Mouse (Mus musculus) neural tube, embryonic 13.5 days (tissue): ENCODE measurements around the gene Ppm1b. TPM values are rescaled to one million over a fixed set of nuclear protein-coding genes. Genes with fewer than 3 reads are reported as not detected.

Experiments
- ATAC-seq: fragments of 200-750 bp; cut with Nextera tagmentation; 2 replicates; pipeline ENCODE4 v1.8.0; 2017; ENCODE audit warnings: low read depth, mild to moderate bottlenecking, moderate TSS enrichment, moderate library complexity
- H3K27ac ChIP-seq: fragments of 300-500 bp; sonication (generic); replicated peaks from 2 replicates; pipeline ENCODE4 v1.5.1; 2015; ENCODE audit warnings: moderate library complexity, mild to moderate bottlenecking, inconsistent platforms
- H3K27me3 ChIP-seq: fragments of 300-500 bp; sonication (generic); 2 replicates; pipeline ENCODE4 v1.6.1; 2015; ENCODE audit warnings: mild to moderate bottlenecking, inconsistent platforms
- H3K36me3 ChIP-seq: fragments of 300-500 bp; sonication (generic); 2 replicates; pipeline ENCODE4 v1.6.1; 2015; ENCODE audit warnings: mild to moderate bottlenecking, inconsistent platforms
- H3K4me1 ChIP-seq: fragments of 300-500 bp; sonication (generic); replicated peaks from 2 replicates; pipeline ENCODE4 v1.6.1; 2015; ENCODE audit warnings: inconsistent platforms
- H3K4me2 ChIP-seq: fragments of 300-500 bp; sonication (generic); 2 replicates; pipeline ENCODE4 v1.6.1; 2015; ENCODE audit warnings: inconsistent platforms, mild to moderate bottlenecking, moderate library complexity
- H3K4me3 ChIP-seq: fragments of 300-500 bp; sonication (generic); 2 replicates; pipeline ENCODE4 v1.5.1; 2015; ENCODE audit warnings: mild to moderate bottlenecking, inconsistent platforms
- H3K9ac ChIP-seq: fragments of 300-500 bp; sonication (generic); 2 replicates; pipeline ENCODE4 v1.6.1; 2015; ENCODE audit warnings: moderate library complexity, mild to moderate bottlenecking, inconsistent platforms
- H3K9me3 ChIP-seq: fragments of 300-500 bp; sonication (generic); 2 replicates; pipeline ENCODE4 v1.6.1; 2016; ENCODE audit warnings: inconsistent platforms
- WGBS: fragments of 180-500 bp; shearing (Covaris S2); methylation state at CpG from one replicate; pipeline ENCODE4 v1.1.7; 2015; 5-methylcytosine and 5-hydroxymethylcytosine counted together
- polyA plus RNA-seq: library from polyadenylated mRNA; unstranded; fragments of >200 nt; fragmentation: Nextera tagmentation; extraction: Ambion mirVana; gene quantifications from 2 replicates; pipeline ENCODE4 v1.2.1, GENCODE M21; 2015

Gene Ppm1b
- polyA plus RNA-seq, 1 experiment from 2014 or later: 98.5 TPM

DNA sequence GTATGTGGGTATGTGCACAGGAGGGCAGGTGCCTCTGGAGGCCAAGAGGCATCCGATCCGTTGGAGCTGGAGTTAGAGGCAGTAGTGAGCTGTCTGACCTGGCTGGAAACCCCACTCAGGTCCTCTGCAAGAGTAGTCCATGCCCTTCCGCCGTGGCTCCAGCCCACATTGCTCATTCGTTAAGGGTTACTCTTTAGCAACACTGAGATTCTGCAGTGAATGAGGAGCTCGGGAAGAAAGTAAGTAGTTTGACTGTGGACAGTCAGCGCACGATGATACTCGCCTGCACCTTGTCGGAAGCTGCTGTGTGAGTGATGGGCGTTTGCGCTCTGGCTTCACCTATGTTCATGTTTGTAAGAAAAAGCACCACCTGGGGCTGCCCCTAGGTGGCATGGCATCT lies 88.6 kb downstream of the Ppm1b start:
- Histone ChIP-seq H3K4me3 (no peak overlapping the region), H3K9me3 (no peaks in the 10 kb centered on the region), H3K4me2 (no peak overlapping the region), H3K27me3 (no peaks in the 10 kb centered on the region), H3K36me3 (no peaks in the 10 kb centered on the region), H3K27ac (no peak overlapping the region), H3K4me1 (no peaks in the 10 kb centered on the region), H3K9ac (no peak overlapping the region)
- WGBS: 90% methylated on average over 12 of the region's 12 CpGs
- ATAC-seq: no peak

DNA sequence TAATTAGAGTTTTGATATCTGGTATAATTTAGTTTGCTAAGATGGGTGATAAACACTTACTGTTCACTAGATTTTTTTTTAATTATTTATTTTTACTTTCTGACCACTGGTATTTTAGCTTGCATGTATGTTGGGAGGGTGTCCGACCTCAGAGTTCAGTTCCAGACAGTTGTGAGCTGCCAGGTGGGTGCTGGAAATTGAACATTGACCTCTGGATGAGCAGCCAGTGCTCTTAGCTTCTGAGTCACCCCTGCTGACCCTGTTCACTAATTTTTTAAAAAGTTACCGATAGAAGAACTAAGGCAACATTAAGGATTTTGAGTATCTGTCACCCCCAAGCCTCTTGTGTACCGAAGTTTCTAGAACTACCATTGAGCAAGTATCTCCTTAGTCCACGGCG lies 91.8 kb downstream of the Ppm1b start:
- Histone ChIP-seq H3K4me3 (no peak overlapping the region), H3K36me3 (no peaks in the 10 kb centered on the region), H3K27me3 (no peaks in the 10 kb centered on the region), H3K9me3 (no peaks in the 10 kb centered on the region), H3K4me1 (no peaks in the 10 kb centered on the region), H3K4me2 (no peak overlapping the region), H3K27ac (no peak overlapping the region), H3K9ac (no peak overlapping the region)
- WGBS: 94% methylated on average over 5 of the region's 5 CpGs
- ATAC-seq: no peak

DNA sequence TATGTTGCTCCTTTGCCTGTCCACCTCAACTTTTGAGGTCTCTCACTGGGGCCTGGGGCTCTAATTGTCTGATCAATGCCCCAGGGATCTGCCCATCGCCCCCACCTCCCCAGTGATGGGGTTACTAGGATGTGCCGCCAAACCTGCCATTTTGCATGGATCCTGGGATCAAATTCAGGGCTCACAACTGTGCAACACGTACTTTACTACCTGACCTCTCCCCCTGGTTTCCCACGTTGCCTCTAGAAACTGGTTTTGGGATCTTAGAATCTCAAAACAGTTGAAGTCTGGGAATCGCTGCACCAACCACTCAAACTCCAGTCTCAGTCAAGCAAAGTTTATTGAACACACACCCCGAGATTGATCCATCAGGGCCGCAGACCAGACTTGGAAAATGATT lies 101.7 kb downstream of the Ppm1b start:
- H3K9me3 ChIP-seq: no peaks in the 10 kb centered on the region
- no peak overlapping the region for H3K4me2 ChIP-seq
- no peak overlapping the region for H3K4me3 ChIP-seq
- no peaks in the 10 kb centered on the region for H3K4me1 ChIP-seq
- no peak overlapping the region for H3K9ac ChIP-seq
- H3K36me3 ChIP-seq: peaks cover 15% of the 10 kb centered on the region
- no peak for ATAC-seq
- 91% methylated on average over 7 of the region's 7 CpGs for WGBS
- H3K27ac ChIP-seq: no peak overlapping the region
- no peaks in the 10 kb centered on the region for H3K27me3 ChIP-seq

DNA sequence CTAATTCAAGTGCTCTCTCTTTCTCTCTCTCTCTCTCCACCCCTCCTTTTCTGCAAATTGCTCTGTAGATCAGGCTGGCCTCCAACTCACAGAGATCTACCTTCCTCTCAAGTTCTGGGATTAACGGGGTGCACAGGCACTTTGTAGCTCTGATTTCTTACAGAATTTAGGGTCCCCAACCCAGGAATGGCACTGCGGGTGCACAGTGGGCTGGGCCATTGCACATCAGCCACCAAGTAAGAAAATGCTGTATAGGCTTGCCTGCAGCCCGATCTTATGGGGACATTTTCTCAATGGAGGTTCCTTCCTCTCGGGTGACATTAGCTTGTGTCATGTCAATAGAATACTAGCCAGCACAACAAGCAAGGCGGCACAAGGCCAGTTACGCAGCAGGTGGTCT lies 102.6 kb downstream of the Ppm1b start:
- Histone ChIP-seq H3K27ac (no peak overlapping the region), H3K4me1 (no peaks in the 10 kb centered on the region), H3K9ac (no peak overlapping the region), H3K27me3 (no peaks in the 10 kb centered on the region), H3K36me3 (peaks cover 24% of the 10 kb centered on the region), H3K4me3 (no peak overlapping the region), H3K9me3 (no peaks in the 10 kb centered on the region), H3K4me2 (no peak overlapping the region)
- WGBS: 89% methylated on average over 6 of the region's 6 CpGs
- no peak for ATAC-seq

DNA sequence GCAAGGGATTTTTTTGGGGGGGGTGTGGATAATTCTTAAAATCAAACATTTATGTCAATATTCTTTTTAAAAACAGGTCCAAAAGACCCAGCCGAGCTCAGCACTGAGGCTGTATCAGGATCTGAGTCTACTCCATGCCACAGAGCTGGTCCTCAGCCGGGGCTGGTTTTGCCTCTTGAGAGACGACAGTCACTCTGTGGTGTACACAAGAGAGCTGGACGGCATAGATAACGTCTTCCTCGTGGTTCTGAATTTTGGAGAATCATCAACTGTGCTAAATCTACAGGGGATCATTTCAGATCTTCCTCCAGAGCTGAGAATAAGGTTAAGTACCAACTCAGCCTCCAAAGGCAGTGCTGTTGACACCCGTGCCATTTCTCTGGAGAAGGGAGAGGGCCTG lies 107.0 kb downstream of the Ppm1b start:
- Histone ChIP-seq H3K4me3 (no peak overlapping the region), H3K36me3 (peaks cover 66% of the 10 kb centered on the region), H3K4me1 (no peaks in the 10 kb centered on the region), H3K27me3 (no peaks in the 10 kb centered on the region), H3K9me3 (no peaks in the 10 kb centered on the region), H3K9ac (no peak overlapping the region), H3K4me2 (no peak overlapping the region), H3K27ac (no peak overlapping the region)
- no peak for ATAC-seq
- 94% methylated on average over 7 of the region's 7 CpGs for WGBS

DNA sequence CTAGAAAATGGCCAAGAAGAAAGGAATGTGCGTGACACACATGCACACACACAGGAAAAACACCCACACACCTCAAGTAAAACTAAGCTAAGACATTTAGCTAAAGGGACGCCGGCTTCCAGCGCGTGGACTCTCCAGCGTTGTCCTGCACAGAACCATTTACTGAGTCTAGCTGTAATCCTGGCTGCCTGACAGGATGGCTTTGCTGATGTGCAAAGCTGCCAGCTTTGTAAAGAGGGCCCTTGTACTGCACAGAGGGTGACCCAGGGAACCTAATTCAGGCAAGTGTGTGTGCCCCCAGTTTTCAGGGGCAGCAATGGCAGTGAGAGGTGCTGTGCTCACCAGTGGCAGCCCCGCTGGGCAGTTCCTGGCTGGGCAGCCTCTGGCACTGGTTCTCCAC lies 110.8 kb downstream of the Ppm1b start:
- no peak overlapping the region for H3K4me3 ChIP-seq
- H3K9ac ChIP-seq: no peak overlapping the region
- H3K27ac ChIP-seq: no peak overlapping the region
- no peaks in the 10 kb centered on the region for H3K9me3 ChIP-seq
- peaks cover 95% of the 10 kb centered on the region for H3K36me3 ChIP-seq
- 94% methylated on average over 7 of the region's 7 CpGs for WGBS
- no peak for ATAC-seq
- H3K27me3 ChIP-seq: no peaks in the 10 kb centered on the region
- no peak overlapping the region for H3K4me2 ChIP-seq
- H3K4me1 ChIP-seq: peaks cover 6% of the 10 kb centered on the region

DNA sequence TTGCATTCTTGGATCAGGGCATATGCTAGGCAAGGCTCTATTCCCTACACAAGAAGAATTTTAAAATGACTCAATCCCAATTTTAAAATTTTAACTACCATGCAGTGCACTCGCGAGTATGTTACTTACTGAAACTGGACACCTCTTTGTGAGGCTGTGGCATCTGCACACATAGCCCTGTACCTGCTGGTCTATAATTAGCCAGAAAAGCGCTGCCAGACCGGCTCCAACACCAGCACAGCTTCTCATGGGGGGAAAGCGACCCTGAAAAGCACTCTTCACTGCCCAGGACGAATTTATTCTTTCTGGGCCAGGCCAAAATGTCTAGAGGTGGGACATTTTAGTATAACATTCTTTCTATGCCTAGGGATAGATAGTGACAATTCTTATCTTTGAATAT lies 114.1 kb downstream of the Ppm1b start:
- no peaks in the 10 kb centered on the region for H3K27me3 ChIP-seq
- peaks cover 16% of the 10 kb centered on the region for H3K4me1 ChIP-seq
- 92% methylated on average over 6 of the region's 6 CpGs for WGBS
- H3K4me3 ChIP-seq: no peak overlapping the region
- H3K4me2 ChIP-seq: no peak overlapping the region
- H3K9ac ChIP-seq: no peak overlapping the region
- ATAC-seq: no peak
- no peak overlapping the region for H3K27ac ChIP-seq
- H3K9me3 ChIP-seq: no peaks in the 10 kb centered on the region
- H3K36me3 ChIP-seq: peaks cover 79% of the 10 kb centered on the region

DNA sequence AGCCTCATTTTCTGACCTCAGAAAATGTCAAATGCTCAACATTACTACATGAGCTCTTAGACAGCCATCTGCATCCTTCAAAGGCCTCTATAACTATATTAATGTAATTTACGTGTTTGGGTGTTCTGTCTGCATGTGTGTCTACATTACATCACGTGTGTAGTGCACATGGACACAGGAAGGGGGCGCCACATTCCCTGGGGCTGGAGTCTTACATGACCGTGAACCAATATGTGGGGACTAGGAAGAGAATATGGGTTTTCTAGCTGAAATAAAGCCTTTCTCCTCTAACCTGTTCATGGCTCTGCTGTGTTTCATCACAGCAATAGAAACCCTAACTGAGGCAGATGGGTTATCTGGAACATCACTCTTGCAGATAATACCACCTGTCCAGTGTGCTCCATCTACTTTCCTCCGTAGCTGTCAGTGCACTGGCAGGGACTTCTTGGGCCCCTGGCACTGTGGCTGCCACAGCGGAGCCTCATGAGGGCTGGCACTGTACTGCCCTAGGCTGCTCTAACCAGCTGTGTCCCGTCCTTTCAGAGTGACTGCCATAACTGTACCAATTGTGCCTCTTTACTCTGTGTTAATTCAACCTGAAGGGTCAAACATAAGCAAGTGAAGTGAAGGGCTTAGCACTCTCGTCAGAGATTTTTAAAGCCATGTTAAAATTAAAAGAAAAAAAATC lies 114.7 kb downstream of the Ppm1b start:
- no peaks in the 10 kb centered on the region for H3K27me3 ChIP-seq
- peaks cover 79% of the 10 kb centered on the region for H3K36me3 ChIP-seq
- no peak overlapping the region for H3K4me3 ChIP-seq
- WGBS: 74% methylated on average over 8 of the region's 8 CpGs
- H3K9me3 ChIP-seq: no peaks in the 10 kb centered on the region
- H3K27ac ChIP-seq: no peak overlapping the region
- H3K4me2 ChIP-seq: no peak overlapping the region
- peaks cover 16% of the 10 kb centered on the region for H3K4me1 ChIP-seq
- peak; percentile 55; the same call in 1 of the 2 replicates for ATAC-seq
- H3K9ac ChIP-seq: no peak overlapping the region

DNA sequence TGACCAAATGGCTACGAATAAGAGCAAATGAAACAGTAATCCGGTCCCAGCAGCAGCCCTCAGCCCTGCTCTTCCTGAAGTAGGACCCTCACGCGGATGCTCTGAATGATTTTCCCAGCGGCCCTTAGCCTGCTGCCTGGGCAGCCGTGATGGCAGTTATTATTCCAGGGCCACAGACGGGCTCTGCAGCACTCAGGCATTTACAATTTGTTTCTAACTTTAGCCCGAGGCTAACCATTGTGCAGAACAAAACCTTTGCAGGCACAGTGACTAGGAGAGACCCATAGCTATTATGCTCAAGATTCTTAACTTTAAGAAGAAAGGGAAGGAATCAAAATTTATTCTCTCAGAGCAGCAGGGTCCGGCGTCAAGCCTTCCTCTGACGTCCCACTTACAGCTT lies 115.8 kb downstream of the Ppm1b start:
- Histone ChIP-seq H3K4me2 (peak overlapping the region; percentile 19), H3K9me3 (no peaks in the 10 kb centered on the region), H3K4me1 (peaks cover 16% of the 10 kb centered on the region), H3K4me3 (no peak overlapping the region), H3K27ac (peak overlapping the region; percentile 46), H3K27me3 (no peaks in the 10 kb centered on the region), H3K9ac (0 out of 2 replicates have a peak overlapping the region, but pooled peaks have one; percentile 14), H3K36me3 (peaks cover 79% of the 10 kb centered on the region)
- peak; percentile 52; the same call in 1 of the 2 replicates for ATAC-seq
- 21% methylated on average over 11 of the region's 11 CpGs for WGBS

DNA sequence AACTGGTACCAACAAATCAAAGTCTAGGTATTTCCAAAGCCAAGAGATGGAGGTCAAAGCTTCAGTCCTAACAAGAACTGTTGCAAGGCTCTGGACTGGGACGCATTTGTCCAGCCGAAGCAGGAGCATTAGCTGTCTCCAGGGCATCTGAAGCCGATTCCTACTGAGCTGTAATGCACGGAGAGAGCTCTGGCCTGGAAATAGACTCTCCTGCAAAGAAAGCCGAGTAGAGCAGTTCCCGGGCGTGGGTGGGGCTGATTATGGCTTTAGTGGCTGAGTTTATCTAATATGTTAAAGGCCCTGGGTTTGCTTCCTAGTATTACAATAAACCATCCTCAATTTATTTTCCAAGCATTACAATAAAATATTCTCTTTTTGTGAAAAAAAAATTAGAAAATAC lies 116.7 kb downstream of the Ppm1b start:
- H3K27ac ChIP-seq: peak overlapping the region; percentile 46; the same call in 1 of the 2 replicates
- no peak overlapping the region for H3K4me2 ChIP-seq
- H3K9me3 ChIP-seq: no peaks in the 10 kb centered on the region
- H3K4me3 ChIP-seq: no peak overlapping the region
- H3K9ac ChIP-seq: no peak overlapping the region
- no peak for ATAC-seq
- H3K27me3 ChIP-seq: no peaks in the 10 kb centered on the region
- H3K4me1 ChIP-seq: peaks cover 16% of the 10 kb centered on the region
- 39% methylated on average over 7 of the region's 7 CpGs for WGBS
- peaks cover 80% of the 10 kb centered on the region for H3K36me3 ChIP-seq

Other genes with a start within 250 kb of the Ppm1b start
- gene Lrpprc, start 166.0 kb upstream of the Ppm1b start, polyA plus RNA-seq: 42.6 and 48.2 TPM in 2 replicates
- 0.26 and 0.31 TPM in 2 replicates for gene Slc3a1, start 71.6 kb downstream of the Ppm1b start, polyA plus RNA-seq
- gene Prepl, start 133.5 kb downstream of the Ppm1b start, polyA plus RNA-seq: 93.5 and 111 TPM in 2 replicates
- gene Camkmt, start 133.8 kb downstream of the Ppm1b start, polyA plus RNA-seq: 17.5 and 18.7 TPM in 2 replicates